Mouse (Mus musculus) megakaryocyte, adult 5-6 weeks (primary cell): ENCODE measurements at regions not wholly inside any gene's neighbourhood (a gene's known extent, or its start where the extent isn't known, plus 50 kb on each side); places are given as distances from the start of the nearest gene placed in this dataset.
A peak's percentile ranks its signal among the peaks of the same experiment; 100 is the strongest.

ENCODE experiments used
- ATAC-seq: 2 replicates; pipeline ENCODE4 v1.8.0; 2016; ENCODE audit warnings: mild to moderate bottlenecking, inconsistent platforms; ENCODE audit not compliant: poor library complexity, severe bottlenecking

GRCm38 (mm10) chr2:72797002-72797718 is 183.1 kb downstream of the Sp3 start:
- ATAC-seq: no peak

DNA sequence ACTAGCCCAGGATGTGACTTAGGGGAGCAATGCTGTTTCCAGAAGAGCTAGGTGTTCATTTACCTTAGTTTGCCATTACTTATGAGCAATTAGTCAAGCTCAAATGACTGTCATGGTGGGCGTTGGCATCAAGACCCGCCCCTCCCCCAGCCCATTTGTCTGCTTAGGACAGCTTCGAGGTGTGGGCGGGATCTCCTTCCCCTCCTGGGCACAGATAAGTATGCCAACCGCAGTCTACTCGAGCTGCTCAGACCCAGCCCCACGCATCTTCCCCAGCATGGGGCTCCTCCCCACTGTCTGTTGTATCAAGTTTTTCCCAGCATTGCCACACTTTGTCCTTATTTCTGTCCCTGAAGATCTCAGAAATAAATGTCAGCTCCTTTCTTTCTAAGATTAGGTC is 179.6 kb downstream of the Sp3 start:
- no peak for ATAC-seq

- ATAC-seq: no peak
These were observed 166.8 kb downstream of the Sp3 start for GRCm38 (mm10) chr2:72813282-72813974.

DNA sequence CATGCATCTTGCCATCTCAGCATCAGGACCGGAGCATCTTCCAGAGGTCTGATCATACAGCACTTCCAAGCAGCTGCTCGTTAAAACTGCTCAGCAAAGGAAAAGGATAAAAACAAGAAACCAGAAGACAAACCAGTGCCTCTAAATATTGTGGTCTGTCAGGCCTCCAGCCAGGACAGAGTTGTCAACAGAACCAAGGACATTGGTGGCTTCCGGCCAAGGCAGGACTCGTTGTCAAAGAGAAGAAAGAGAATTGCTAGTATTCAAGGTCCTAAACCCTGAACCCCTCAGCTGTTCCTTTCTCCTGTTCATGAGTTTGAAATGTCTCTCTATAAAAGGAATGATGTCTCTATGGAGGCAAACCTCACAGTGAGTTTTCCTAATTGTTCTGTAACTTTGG is 155.0 kb downstream of the Sp3 start:
- no peak for ATAC-seq

DNA sequence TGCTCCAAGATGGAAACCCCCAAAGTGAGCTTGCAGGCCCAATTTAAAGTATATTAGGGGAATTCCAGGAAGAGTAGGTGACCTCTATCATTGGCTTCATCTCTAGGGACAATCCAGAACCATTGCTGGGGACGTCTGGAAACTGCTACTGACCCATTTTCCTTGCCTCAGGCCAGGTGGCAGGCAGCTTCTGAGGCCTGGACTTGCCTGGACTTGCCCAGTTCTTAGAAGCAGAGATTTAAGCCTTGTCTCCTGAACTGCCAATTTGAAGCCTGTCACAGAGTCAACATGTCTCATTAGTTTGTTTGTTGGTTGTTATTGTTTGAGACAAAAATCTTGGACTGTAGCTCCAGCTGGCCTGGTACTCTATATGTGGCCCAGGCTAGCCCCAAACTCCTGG is 151.1 kb downstream of the Sp3 start:
- ATAC-seq: no peak

GRCm38 (mm10) chr2:72832770-72833169 is 147.5 kb downstream of the Sp3 start:
- ATAC-seq: no peak

DNA sequence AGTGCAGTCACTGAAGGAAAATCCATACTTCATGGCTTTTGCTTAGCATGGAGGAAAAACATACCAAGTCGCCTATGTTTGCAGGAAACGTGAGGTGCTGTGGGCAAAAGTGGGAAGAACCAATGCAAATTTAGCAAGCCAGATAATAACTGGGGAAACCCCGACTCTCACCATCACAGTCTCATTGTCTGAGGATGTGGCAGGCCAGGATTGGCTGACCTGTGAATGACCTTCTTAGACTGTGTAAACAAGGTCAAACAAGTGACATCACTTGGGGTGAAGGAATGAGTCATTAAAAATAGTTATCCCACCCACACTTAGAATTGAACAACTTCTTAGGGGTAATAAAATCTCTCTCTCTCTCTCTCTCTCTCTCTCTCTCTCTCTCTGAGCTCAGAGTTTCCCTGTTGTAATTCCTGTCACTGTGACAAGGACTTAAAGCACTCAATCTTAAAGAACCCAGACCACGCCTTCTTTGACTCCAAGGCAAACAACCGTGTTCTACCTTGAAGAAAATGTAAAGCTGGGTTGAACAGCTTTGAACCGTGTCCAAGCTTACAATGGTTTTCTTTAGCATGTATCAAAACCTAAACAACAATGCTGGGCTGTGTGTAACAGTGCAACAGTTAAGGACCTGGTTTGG is 142.0 kb downstream of the Sp3 start:
- peak; percentile 33; the same call in 1 of the 2 replicates for ATAC-seq

DNA sequence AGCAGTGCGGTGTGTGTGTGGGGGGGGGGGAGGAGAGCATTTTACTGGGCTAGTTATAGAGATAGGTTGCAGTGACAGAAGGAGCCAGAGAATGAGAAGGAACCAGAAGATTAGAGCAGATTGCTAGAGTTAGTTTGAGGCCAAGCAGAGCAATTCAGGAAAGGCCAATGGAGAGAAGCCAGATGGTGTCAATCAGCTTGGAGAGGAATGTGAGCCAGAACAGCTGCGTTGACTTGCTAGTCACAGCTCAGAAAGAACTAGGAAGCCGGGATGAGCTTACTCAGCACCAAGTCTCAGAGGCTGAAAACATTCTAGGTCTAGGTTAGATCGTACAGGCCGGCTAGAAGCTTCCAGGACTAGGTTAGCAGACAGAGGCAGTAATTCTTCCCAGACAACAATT is 140.6 kb downstream of the Sp3 start:
- ATAC-seq: no peak

DNA sequence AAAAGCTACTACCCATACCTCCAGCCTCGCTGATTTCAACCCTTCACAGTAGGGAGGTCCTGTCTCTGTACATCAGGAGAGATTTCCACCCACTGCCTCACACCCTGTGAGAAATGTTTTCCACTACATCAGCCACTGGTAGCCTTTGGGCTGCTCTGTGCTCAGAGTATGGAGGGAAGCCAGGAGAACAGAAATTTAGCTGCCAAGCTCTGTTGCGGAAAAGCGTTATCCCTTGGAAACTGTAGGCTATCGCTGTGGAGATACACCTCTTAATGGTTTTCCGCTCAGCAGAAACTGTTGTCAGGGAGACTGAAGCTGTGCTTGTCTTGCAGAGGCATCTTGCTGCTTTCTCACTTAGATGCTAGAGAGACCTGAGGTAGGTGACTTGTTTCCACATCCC is 138.9 kb downstream of the Sp3 start:
- ATAC-seq: no peak

GRCm38 (mm10) chr2:72843610-72844009 is 136.6 kb downstream of the Sp3 start:
- ATAC-seq: no peak

GRCm38 (mm10) chr2:72849441-72850192 is 130.6 kb downstream of the Sp3 start:
- ATAC-seq: no peak

DNA sequence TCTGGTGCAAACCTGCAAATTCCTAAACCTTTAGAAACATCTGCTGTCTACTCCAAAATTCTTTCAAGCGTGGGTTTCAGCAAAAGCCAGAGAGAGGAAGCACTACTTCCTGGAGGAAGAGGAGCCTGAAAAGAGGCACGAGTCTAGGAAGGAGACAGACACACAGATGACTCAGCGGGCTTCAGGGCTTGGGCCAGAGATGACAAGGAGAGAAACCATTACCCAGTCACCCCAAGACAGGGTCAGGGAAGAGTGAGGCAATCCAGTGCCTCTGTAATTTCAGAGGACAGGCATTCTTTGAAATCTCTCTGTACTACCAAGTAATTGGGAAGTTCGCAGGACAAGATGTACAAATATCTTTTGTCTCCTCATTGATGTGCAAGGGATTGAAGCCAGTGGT is 127.7 kb downstream of the Sp3 start:
- ATAC-seq: no peak; the same call in 1 of the 2 replicates

- no peak for ATAC-seq
These were observed 124.8 kb downstream of the Sp3 start for GRCm38 (mm10) chr2:72855276-72855970.

GRCm38 (mm10) chr2:72855971-72856755 is 124.1 kb downstream of the Sp3 start:
- no peak for ATAC-seq

DNA sequence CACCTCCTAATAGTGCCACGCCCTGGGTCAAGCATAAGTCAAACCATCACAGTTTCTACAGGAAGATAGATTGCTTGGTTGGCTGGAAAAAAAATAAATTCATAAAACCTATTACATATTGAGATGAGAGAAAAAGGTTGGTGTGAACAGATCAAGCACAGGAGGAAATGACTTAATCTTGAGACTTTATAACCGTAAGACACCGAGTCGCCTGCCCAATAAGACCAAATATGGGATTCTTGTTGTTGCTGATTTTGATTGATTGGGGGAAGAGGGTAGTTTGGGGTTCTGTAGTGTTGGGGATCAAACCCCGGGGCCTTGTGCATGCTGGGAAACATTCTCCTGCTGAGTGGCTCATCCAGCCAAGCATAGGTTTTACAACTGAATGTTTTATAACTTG is 122.9 kb downstream of the Sp3 start:
- no peak for ATAC-seq

GRCm38 (mm10) chr2:72865462-72866365 is 114.5 kb downstream of the Sp3 start:
- no peak for ATAC-seq

- ATAC-seq: no peak
These were observed 113.9 kb downstream of the Sp3 start for GRCm38 (mm10) chr2:72866366-72866688.

DNA sequence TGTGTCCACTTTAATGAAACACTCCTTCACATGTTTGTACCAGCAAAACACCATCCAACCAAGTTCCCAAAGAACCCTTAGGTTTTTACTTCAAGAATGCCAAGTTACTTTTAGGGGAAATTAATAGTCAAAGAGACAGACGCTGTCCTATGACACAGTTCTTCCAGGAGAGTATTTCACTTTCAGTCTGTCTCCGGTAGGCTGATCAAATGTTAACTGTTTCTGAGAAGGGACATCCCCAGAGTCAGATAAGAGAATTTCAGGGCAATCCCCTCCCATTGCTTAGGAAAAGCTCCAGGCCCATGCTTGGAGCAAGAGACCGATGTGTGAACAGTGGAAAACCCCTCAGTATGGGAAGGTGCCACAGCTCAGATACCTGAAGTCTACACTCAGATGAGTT is 112.1 kb downstream of the Sp3 start:
- no peak for ATAC-seq

DNA sequence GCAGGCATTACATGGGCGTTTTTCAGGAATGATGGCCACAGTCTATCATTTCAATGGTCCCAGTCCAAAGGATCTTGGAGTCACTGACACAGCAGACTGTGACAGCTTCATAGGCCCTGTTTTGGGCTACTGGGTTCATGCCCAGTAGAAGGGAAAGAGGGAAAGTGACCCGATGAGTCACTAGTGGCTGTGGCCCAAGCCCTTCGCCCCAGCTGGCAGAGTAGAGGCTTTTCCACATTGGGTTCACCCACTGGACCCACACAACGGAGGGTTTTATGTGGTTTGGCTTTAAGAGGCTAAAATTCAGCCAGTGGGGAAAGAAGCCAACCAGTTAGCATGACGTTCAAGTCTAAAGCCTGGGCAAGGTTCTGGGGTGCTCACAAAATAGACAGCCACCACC is 108.4 kb downstream of the Sp3 start:
- no peak for ATAC-seq
